Mouse (Mus musculus): ENCODE data around the gene Gm9964. TPM values are rescaled to one million over a fixed set of nuclear protein-coding genes. Genes with fewer than 3 reads are reported as not detected.
A peak's percentile ranks its signal among the peaks of the same experiment; 100 is the strongest.
"Not testable (repeated sequence)": the region's sequence is repeated elsewhere in the genome, so short reads cannot be mapped to it uniquely, and the experiment has no call there.

Gm9964 gene
- total RNA-seq (2021) = not detected
- long read RNA-seq, experiment 1 = 0 reads
- long read RNA-seq, experiment 2 = 0 reads

DNA sequence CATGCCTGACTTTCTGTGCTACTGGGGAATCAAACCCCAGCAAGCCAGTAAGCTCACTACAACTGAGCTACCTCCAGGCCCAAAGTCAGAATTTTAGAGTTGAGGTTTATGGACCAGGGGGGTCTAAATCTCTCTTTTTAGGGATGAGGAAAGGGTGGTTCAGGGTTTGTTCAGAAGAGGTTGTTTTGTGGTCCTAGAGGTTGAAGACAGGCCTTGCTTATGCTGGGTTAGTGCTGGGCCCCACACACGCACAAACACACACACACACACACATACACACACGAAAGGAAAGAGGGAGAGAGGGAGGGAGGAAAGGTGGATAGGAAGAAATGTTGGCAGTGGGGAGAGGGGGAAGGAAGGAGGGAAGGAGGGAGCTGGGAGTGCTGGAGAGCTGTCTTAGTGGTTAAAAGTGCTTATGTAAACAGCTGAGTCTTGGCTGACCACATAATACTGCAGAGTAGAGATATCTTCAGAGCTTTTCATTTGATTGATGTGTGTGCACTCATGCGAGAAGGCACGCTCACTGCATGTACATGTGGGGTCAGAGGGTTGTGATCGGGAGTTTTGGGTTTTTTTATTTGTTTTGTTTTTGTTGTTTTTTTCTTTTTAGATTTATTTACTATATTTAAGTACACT, at the start of gene Gm9964:
Gm9964 (minus strand) TSS at position 51 of the 636 bp plus-strand sequence.
- DNase-seq = no peak

DNA sequence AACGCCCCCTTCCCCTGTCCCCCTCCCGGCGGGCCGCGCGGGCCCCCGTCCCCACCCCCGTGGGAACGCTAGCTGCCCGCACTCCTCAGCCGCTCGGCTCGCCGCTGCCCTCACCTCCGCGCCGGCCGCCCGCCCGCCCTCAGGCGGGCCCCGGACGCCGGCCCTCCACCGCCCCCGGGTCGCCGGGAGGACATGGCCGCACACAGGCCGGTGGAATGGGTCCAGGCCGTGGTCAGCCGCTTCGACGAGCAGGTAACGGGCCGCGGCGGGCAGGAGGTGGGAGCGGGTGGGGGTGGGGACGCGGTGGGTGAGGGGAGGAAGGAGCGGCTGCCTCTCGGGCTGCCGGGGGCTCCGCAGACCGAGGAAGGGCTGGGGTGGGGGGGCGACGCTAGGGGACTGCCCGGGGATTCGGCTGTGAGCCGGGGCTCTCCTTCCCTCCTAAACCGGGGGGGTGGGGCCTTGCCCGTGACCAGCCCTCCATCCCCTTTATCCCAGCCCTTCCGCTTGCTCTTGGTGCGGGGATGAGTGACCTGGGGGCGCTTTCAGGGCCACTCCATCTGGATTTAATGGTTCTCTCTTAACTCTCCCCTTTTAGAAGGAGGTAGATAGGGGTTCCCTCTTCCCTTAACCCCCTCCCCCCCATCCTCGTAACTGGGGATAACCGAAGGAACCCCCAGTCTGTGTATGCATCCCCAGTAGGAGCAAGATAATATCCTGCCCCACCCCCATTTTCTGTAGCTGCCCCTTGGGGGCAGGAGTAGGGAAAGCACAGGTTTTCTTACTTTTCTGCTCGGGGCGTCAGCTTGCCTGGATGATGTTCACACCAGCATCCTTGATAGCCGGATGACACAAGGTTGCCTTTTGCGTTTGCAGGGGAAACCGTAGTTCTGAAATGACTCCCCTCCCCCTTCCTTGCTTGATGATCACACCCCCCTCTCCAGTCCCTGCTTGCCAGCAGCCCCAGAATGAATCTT, 43.4 kb upstream of the Gm9964 start:
- peak; percentile 45 to 46 for DNase-seq

- DNase-seq = peak; percentile 95 to 96
These were observed 42.6 kb upstream of the Gm9964 start, which contains the start of gene Nf1 for GRCm38 (mm10) chr11:79339234-79339807. Gene Nf1, plus strand, starts transcription at chr11:79339693.

GRCm38 (mm10) chr11:79338621-79339020, 41.9 kb upstream of the Gm9964 start:
- DNase-seq = peak in 1 of 2 experiments; percentile 25

GRCm38 (mm10) chr11:79336722-79337267, 40.1 kb upstream of the Gm9964 start:
- no peak for DNase-seq

- DNase-seq = no peak
These were observed 38.4 kb upstream of the Gm9964 start for GRCm38 (mm10) chr11:79335077-79335476.

DNA sequence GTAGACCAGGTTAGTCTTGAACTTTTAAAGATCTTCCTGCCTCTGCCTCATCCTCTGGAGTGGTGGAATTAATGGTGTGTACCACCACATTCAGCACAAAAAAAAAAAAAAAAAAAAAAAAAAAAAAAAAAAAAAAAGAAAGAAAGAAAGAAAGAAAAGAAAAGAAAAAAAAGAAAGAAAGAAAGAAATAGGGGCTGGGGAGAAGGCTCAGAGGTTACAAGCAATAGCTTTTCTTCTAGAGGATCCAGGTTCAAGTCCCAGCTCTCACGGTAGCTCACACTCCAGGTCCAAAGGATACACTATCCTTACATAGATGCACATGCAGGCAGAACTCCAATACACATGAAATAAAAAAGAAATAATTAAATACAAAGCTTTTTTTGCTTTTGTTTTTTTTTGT, 32.9 kb upstream of the Gm9964 start:
- no peak for DNase-seq

DNA sequence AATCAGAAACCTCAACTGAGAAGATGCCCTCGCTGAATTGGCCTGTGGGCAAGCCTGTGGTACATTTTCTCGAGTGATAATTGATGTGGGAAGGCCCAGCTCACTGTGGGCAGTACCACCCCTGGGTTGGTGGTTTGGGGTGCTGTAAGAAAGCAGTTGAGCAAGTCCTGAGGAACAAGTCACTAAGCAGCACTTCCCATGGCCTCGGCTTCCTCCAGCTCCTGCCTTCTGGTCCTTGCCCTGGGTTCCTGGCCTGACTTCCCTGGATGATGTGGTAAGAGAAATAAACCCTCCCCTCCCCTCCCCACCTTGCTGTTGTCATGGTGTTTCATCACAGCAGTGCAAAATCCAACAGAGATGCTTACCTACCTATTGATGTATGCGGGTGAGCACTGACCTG, 31.4 kb upstream of the Gm9964 start:
- DNase-seq = no peak

- DNase-seq = no peak
These were observed 30.4 kb upstream of the Gm9964 start for GRCm38 (mm10) chr11:79327106-79327505.

DNA sequence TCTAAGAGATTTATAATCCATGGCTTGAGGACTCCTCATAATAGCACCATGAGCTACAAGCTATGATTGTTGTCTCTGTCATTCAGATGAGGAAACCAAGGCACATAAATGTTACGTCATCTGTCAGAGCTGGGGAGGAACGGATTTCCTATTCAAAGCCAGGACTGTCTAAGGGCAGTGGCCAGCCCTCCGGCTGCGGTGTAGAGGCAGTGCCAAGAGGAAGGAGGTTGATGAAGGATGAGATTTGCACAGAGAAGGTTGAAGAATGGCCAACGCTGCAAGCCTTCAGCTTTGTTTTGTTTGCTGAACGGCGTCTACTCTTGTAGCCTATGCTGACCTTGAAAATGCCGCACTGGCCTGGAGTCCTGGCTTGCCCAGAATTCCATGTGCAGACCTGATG, 29.0 kb upstream of the Gm9964 start:
- DNase-seq = peak in 1 of 2 experiments; percentile 22

- peak in 1 of 2 experiments; percentile 46 for DNase-seq
These were observed 27.4 kb upstream of the Gm9964 start for GRCm38 (mm10) chr11:79323985-79324685.

- peak in 1 of 2 experiments; percentile 51 for DNase-seq
These were observed 23.1 kb upstream of the Gm9964 start for GRCm38 (mm10) chr11:79319807-79320206.

- DNase-seq = no peak
These were observed 20.2 kb upstream of the Gm9964 start for GRCm38 (mm10) chr11:79316807-79317345.

GRCm38 (mm10) chr11:79310467-79310866, 13.8 kb upstream of the Gm9964 start:
- DNase-seq = no peak

DNA sequence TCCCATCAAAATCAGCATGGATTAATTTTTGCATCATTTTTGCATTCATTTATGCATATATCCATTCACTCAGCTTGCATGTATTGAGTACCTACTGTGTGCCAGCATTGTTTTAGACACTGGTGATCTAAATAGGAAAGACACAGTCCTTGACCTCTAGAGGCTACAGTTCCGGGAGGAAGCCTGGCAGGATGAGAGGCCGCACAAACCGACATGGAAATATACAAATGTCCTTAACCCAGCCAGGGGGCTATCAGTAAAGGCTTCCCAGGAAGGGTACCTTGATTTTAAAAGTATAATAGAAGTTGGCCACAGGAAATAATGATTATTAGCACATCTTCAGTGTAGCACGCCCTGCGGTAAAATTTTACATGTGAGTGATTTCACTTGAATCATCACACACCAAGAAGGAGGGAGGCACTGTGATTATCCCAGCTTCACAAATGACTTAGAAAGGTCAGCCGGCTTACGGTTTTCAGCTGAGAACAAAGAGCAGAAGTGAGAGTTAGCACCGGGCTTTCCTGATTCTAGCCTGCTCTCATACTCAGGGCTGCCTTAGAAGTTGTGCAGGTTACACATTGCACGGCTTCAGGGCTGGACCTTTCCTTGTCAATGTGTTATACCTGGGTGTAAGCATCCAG, 11.0 kb upstream of the Gm9964 start:
- no peak for DNase-seq

DNA sequence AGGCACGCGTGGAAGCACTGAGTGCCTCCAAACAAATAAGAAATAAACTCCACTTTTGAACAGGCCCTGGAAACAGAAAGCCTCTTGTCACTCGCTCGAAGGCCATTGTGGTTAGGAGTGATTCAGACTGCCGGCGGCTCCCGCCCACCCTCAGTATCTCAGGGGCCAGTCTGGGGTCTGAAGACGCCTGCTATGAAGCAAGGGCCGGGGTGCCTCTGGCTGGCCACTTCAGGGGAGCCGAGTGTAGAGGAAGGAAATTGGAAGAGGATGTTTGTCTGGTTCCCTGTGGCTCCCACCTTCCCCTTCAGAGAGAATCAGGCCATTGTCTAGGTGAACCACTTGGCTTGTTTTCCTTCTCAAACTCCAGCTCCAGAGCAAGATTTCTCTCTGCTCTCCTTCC, 10.3 kb upstream of the Gm9964 start:
- DNase-seq = peak; percentile 53 to 58

DNA sequence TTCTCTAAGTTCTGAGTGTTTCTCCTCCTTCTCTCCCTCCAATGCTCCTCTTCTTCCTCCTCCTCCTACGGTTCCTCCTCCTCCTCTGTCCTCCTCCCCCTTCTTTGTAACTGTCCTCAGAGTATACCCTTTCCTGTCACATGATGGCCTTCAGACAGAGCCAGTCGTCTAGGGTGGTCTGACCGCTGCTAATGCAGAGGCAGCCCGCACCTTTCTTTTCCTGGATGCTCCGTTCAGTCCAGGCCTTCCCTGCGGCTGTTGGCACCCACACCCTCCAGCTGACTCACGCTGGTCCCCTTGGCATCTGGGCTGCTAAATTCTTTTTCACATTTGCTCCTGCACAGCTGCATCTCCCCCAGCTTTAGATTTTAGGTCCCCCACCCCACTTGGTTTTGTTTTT, 9.8 kb upstream of the Gm9964 start:
- peak; percentile 55 to 56 for DNase-seq

DNA sequence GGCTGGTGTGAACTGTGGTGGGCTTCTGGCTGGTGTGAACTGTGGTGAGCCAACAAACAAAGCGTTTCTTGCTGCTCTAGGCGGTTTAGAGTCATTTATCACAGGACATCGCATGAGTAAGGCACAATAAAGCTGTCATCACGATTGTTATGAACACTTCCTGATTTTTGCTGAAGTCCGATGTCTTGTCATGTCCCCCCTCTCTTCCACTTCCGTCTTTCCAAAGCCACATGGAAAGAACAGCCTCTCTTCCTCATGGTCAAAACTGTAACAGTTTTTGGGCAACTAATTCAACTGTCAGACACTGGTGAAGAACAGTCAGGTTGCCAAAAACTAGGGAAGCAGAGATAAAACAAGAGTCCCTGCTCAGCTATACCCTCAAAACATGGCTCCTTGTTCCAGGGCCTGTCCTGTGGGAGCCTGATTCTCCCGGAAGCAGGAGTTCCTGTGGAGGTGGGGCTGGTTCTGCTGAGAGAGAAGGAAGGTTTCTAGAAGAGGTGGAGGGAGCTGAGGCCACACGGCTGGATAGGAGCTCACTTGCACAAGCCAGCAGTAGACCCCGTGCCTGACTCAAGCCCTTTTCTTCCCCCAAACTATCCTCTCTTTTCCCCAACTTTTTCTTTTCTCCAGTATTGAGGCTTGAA, 9.1 kb upstream of the Gm9964 start:
- DNase-seq = peak in 1 of 2 experiments; percentile 43

- not testable (repeated sequence) for DNase-seq
These were observed 7.5 kb upstream of the Gm9964 start for GRCm38 (mm10) chr11:79304245-79304644.

DNA sequence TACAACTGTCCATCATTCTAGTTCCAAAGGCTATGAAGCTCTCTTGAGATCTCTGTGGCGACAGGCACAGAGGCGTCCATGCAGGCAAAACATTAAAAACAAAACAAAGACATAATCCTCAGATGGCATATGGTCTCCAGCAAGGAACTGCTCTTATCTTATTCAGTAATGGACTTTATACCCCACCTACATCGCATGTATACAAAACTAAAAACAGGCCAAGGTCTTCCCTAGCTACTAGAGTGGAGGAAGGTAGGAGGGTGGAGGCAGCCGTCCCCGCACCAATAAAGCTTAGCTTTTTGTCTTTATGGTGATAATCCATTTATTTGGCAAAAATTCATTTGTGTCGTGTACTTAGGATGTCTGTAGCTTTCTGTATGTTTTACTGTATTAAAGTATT, 6.4 kb upstream of the Gm9964 start:
- no peak for DNase-seq

Measured in heart, adult 18-20 months (tissue).